Mouse (Mus musculus) thymus, postnatal 14 days (tissue): ENCODE data around the gene Itprip.

ENCODE experiments used
- DNase-seq: peaks from one replicate; pipeline ENCODE4 v3.0.0; 2021

The Itprip gene

GRCm38 (mm10) chr19:47919126-47919965 is at the start of gene Itprip, which contains the start of gene Cfap43:
Gene Itprip (minus strand): TSS chr19:47919299.
Gene Cfap43 (minus strand): TSS chr19:47919287.
- DNase-seq, result peak; percentile 85

DNA sequence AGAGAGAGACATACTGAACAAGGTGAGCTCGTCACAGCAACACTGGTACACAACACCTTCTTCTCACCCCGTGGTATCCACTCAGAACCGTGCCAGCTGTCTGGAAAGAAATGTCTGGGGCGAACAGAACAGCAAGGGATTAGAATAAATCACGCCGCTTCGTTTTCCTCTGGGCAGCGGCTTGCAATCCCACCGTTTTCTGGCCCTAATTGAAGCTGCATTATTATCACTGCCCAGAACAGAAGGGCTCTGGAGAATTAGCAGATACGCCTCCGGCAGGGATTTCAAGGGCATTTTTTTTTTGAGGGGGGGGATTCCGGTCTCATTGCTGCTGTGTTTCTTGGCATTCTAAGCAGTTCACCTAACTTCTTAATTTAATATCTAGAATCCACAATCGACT is 39.1 kb upstream of the Itprip start:
- no peak for DNase-seq

DNA sequence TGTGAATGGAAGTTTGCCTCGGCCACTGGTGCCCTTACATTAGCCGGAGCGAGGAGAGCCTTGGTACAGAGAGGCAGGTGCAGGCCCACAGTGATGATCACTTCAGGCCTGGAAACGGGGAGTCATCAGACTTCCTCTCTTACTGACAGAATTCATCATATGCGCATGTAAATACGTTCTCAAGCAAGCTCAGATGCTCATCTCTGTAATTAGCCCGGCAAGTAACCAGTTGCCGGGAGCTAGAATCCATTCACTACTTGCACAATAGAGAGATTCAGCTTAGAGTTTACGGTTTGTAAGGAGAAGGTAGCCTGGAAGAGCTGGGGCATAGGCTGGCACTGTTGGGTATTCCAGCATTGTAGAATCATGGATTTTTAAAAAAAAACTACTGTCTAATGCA is 34.1 kb upstream of the Itprip start:
- no peak for DNase-seq

DNA sequence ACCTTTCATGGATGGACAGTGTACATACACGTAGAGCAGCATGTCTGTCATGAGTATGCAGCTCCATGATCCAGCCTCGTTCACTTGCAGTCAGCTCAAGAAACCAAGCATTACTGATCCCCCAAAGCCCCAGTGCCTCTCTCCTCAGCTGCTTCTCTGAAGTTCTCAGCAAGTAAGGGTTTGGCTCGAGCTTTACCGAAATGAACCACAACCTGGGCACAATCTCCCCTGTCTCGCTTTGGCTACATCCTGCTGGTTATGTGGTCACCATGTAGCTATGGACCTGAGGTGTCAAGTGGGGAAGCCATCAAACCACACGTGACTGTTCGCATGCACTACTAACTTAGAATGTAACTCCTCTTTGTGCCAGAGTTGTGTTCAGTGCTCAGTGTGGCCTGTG is 31.8 kb upstream of the Itprip start:
- DNase-seq, result no peak

DNA sequence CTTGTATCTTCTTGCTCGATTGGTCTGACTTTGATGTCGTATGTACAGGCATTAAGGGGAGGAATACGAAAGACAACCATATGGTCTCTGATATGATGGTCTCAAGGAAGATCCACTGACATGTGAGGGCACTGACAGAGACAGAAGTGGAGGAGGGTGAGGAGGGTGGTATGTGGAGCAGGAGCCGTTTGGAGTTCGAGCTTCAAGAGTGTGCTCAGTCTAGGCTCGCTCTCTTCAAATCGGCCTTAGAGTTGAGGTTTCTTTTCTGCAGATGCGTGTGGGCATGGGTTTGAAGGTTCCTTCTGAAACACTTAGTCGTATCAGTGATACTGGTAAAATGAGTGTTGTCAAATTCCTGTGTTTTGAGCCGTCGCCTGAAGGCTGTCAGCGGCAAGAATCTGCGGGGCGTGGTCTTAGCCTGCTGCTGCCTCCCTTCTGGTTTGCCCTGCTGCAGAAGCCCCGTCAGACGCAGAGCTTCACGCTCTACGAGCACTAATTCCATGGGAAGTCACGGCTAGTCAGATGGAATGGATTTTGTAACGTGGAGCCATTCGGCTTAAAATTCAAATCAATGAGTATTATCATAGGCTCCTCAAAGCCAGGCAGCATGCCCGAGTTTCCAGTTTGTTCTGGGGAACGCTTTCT is 27.8 kb upstream of the Itprip start:
- DNase-seq, result no peak

- DNase-seq, result no peak
Observed at GRCm38 (mm10) chr19:47939361-47939760, 20.3 kb upstream of the Itprip start.

GRCm38 (mm10) chr19:47937443-47938406 is 18.6 kb upstream of the Itprip start, which contains the start of gene Cfap58:
Gene Cfap58 (plus strand): TSS chr19:47937675.
- DNase-seq, result peak; percentile 87

DNA sequence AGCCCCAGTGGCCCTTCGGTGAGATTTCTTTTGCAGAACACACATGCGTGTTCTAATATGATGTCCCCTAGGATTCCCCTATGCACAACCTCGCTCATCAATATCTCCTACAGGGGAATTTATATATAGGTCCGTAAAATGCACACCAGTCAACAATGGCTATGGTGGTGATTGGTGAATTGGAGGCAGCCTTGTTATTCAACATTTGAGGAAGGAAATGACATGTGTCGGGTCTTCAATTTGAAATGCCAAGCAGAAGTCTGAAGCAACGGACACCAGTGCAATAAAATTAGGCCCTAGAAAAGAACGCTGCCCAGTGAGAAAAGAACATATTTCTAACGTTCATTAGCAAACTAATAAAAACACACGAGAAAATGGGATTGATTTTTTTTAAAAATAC is 17.8 kb upstream of the Itprip start:
- no peak for DNase-seq

DNA sequence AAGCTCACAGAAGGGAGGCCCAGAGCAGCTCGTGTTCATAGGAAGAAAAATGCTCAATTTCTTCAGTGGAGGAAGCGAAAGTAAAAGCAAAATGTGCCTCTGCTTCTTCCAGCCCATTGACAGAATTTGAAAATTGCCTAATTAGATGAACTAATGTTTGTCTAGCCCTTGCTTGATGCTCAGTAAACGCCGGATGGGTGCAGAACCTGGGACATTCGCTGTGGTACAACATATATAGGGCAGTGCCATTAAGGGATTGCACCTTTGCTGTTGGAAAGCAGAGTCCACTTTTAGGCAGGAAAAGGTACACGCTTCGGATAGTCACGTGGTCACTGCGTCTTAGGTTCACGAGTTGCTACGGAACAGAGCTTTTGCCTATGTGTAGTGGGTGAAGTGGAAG is 17.4 kb upstream of the Itprip start:
- no peak for DNase-seq

GRCm38 (mm10) chr19:47935530-47935929 is 16.4 kb upstream of the Itprip start:
- no peak for DNase-seq

DNA sequence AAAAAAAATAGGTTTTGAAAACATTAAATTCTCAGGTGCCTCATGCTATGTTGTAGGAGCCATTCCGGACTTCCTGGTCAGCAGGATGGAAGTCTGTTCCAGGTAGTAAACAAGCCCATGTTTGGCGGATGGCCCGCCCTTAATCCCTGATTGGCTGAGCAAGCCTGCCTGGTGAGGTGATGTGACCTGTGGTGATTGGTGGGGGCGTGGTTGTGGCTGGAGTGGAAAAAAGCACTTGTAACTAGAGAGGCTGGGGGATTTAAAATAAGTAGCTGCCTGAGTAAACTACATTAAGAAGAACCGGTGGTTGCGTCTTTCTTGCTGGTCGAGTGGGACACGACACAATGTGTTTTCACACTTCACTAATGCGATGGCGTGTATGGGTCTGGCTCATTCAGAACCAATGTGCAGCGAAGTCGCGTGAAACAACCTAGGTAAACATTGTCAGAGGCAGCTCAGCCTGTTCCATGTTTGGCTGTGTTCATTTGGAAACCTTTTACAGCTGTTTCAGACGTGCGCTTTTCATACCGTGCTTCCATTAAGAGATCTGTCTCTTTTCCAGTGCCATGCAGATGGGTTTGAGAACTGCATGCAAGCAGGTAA is 15.6 kb upstream of the Itprip start:
- no peak for DNase-seq

GRCm38 (mm10) chr19:47934146-47934545 is 15.0 kb upstream of the Itprip start:
- DNase-seq, result no peak

DNA sequence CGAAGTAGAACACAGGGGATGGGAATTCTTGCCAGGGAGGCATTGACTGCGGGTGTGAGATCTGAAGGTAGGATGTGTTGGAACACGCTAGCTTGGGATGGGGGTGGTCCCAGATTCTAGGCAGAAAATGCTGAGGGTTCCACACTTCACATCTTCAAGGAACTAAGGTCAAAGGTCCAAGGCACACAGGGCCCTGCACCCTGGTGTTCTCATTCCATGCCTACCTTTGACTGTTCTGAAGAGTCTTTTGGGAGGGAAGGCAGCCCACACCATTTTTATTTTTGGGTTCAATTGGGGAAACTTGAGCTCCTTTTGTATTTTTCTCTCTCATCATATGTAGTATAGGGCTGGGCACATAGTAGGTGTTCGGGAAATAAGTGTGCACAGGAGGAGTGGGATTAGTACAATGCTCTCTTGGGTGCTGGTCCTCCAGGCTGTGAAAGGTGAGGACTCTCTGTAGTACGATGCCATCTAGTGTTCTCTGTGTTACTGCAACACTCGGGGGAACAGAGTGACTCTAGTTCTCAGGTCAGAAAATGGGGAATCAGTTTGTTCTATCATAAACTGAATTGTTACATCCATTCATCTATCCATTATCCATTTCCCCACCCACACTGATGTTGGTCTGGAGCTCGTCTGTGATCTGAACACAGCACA is 13.0 kb upstream of the Itprip start:
- peak; percentile 60 for DNase-seq

DNA sequence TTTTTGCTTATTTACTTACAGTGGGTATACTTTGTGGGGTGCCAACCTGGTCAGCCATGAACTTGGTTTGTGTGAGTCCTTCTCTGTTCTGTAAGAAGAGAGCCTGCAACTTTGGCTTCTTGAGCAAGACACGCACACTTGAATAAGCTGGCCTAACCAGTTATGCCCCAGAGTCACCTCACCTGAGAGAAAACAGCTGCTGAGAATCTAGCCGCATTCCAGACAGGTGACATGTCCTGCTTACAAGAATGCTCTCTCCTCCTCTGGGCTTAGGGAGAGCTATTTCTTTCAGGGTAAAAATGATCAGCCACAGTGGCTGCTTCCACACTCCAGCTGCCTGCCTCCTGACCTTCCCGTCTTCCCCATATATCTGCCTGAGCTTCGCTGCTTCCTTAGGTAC is 9.9 kb upstream of the Itprip start:
- DNase-seq, result no peak

DNA sequence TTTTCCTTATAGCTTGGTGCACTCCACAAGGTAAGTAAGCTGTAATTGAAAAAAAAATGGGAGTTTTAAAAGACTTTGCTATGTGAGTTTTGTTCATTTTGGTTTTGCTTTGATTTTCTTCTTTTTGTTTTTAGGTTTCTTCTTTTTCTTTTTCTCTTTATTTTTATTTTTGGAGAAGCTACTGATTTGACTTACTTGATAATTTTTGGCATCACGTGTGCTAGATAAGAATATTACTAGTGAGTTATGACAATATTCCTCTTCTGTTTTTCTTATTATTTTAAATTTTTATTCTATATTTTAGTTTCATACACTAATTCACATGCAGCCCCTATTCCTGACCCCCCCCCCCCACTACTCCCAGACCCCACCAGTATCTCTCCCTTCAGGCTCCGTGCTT is 7.9 kb upstream of the Itprip start:
- no peak for DNase-seq

GRCm38 (mm10) chr19:47925819-47926218 is 6.7 kb upstream of the Itprip start:
- DNase-seq, result no peak

- DNase-seq, result no peak
Observed at GRCm38 (mm10) chr19:47919966-47920375, 872 bp upstream of the Itprip start.

DNA sequence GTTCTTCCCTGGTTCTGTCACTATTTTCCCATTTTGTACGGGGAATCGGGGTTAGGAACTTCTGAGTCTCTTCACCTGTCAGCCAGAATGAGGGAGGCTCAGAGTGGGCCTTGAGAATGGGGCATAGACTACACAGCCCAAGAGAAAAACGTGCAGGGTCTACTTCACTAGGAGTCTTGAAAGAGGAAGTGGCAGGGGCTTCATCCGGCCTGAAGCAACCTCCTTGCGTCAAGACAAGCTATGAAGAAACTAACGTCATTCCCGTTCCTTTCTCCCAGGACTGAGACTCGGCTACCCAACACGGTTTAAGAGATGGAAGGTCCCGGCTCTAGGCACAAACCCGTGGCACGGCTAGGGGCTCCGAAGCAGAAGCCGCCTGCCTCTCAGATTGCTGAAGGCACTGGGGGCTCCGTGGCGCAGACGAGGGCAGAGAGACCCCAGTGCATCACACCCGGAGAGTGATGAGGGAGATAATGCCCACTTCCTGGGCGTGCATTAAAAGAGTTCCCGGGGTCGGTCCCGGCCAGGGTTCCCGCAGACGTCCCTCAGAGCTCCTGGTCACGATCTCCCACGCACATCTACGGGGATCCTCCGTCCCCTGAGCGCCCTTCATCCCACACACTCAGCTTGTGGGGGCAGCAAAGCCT is 521 bp downstream of the Itprip start:
- peak; percentile 58 for DNase-seq

- no peak for DNase-seq
Observed at GRCm38 (mm10) chr19:47918016-47918415, 1.1 kb downstream of the Itprip start.

DNA sequence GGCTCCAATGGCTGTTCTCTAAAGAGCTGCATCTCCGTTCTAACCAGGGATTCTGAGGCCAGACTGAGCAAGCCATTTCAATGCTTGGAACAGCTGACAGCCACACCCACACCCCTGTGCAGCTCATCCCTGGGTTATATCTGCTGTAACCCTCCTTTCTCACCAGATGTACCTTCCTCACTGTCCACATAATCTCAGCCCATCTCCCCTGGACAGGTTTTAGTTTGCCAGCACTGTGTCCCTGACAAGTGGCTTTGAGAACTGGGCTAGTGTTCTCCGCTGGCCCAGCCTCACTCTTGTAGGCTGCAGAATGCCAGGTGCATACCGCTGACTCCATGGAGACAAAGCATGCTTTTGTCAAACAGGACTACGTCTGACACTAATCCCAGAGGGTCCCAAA is 1.7 kb downstream of the Itprip start:
- DNase-seq, result no peak

- no peak for DNase-seq
Observed at GRCm38 (mm10) chr19:47915251-47915650, 3.8 kb downstream of the Itprip start.

GRCm38 (mm10) chr19:47914191-47914590 is 4.9 kb downstream of the Itprip start:
- no peak for DNase-seq
